Mouse (Mus musculus) erythroblast, embryonic 14.5 days (primary cell): ENCODE data around the gene Wdr81.

Experiments used
- GATA1 ChIP-seq: IDR thresholded peaks from 2 replicates; pipeline ENCODE4 v1.6.1; 2012; ENCODE audit warnings: low read length, inconsistent platforms, mixed read lengths
- TAL1 ChIP-seq: IDR thresholded peaks from 3 replicates; pipeline ENCODE4 v1.6.1; 2012; ENCODE audit warnings: low read length, inconsistent platforms, mixed read lengths

DNA sequence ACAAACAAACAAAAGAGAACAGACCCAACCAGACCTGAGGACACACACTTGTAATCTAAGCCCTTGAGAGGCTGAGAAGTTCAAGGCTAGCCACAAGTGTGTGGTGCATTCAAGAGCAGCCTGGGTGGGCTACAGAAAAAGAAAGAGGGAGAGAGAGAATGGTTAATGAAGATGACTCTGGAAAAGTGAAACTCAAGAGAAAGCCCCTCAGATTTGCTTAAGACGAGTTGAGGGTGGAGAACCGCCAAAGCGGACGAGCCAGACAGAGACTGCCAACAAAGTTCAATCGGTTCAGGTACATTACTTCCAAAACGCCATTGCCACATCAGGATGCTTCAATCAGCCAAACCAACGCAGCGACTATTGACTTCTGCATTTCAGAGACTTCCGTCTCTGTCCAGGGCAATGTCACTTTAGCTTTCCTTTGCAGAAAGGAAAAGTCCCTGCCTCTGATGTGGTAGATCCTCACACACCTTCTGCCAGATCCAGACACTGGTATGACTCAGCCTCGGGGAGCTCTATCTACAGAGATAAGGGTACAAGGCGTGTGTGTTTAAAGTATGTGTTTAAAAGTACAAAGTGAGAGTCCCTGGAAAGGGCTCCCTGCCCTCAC is 18.1 kb upstream of the Wdr81 start:
- TF ChIP-seq GATA1 (peak; percentile 25; the same call in 1 of the 2 replicates), TAL1 (no peak)
